Mouse (Mus musculus) cerebellum, postnatal 10 days (tissue): ENCODE results near the gene BC004004.

Experiments
- DNase-seq, 2 experiments: peaks; one replicate each; pipeline ENCODE4 v3.0.0; 2021; ENCODE audit warnings: mixed read lengths in 2 of 2

Gene BC004004

DNA sequence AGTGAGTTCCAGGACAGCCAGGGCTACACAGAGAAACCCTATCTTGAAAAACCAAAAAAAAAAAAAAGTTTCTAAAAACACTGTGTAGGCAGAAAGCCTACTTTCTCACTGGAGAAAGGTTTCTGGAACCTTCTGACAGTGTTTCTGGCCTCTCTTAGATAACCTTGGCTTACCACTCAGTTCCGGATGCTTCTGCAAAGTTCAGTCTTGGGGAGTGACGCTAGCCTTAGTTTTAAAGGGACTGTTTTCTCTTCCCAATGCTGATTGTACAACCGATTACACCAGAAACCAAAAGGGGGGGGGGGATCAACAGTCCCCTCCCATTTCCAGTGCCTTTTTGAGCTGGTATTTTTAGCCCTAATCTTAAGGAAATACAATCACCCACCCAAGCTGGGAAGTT is 55.0 kb downstream of the BC004004 start:
- no peak for DNase-seq

DNA sequence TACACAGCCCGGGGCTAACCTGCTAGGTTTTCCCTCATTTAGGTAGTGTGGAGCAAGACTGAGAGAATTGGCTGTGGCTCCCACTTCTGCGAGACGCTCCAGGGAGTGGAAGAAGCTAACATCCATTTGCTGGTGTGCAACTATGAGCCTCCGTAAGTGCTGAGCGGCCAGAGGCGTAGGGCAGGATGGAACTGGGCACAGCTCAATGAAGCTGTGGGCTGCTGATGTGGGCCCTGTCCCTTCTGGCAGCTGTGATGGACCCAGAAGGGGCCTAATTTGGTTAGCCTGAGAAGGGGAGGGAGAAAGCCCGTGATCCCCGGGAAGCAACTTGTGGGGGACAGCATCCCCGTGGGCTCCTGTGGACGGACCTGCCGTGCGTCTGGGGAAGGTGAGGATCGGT is 57.2 kb downstream of the BC004004 start:
- peak in 1 of 2 experiments; percentile 21 for DNase-seq

DNA sequence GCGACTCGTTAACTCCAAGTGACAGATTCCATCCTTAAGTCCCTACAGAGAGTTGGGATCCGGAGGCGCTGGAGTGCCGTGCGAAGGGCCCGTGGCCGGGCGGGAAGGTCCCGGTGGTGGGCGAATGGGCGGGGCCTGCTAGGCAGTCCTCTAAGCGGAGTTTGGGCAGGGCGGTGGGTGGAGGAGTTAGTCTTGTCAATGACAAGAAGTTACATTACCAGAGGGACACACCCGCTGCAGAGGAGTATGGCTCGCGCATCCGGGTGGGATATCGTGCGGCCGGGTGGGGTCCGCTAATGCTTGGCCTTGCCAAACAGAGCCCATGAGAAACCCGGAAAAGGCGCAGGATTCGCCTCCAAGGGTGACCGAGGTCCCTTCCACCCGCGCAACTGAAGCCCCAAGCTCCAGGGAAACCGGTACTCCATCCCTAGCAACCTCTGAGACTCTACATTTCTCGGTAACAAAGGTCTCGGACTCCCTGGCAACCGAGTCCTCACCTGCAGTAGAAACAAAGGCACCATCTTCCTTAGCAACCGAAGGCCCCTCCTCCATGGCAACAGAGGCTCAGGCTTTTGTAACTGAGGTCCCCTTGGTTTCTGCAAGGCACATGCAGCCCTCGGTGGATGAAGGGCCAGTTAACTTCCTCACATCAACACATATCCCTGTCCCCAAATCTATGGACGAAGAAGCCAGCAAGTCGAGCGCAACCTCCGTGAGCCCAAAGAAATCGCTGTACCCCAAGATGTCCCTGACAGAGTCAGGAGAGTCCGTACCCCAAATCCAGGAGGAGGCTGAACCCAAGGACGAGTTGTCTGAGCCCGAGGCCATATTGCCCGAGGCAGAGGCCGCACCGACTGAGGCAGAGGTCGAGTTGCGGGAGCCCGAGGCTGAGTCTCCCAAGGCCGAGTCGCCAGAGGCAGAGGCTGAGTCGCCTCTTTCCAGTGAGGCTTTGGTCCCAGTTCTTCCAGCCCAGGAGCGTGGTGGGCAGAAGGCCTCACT is 58.2 kb downstream of the BC004004 start:
- peak; percentile 59 to 62 for DNase-seq

DNA sequence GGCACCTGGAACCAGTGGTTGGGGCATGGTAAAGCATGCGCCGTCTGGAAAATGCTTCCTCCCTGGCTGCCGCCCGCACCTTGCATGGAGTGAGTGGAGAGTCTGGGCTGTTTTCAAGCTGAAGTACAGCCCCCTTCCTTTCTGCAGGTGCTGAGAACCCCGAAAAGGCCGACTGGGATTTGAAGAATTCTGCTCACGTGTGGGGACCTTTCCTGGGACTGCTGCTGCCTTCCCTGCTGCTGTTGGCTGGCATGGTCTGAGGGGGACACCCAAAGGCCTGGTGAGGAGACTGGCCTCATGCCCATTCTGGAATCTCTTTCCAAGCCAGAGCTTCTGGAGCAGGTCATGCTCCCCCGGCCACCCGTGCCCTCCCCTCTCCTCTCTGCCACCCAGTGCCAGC is 59.1 kb downstream of the BC004004 start:
- peak in 1 of 2 experiments; percentile 30 for DNase-seq

DNA sequence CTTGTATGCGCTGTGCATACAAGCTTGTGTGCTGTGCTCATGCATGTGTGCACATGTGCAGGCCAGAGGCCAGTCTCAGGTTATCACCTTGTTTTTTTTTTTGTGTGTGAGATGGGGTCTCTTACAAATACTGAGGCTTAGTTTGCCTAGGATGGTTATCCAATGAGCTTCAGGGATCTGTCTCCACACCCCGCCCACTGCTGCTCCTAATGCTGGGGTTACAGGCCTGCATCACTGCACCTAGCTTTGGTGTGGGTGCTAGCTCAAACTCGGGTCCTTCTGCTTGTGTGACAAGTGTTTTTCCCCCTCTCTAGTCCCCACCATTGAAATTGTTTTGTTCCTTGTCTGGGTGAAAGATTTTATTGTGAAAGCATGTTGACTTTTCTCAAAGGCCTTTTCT is 61.6 kb downstream of the BC004004 start:
- no peak for DNase-seq

DNA sequence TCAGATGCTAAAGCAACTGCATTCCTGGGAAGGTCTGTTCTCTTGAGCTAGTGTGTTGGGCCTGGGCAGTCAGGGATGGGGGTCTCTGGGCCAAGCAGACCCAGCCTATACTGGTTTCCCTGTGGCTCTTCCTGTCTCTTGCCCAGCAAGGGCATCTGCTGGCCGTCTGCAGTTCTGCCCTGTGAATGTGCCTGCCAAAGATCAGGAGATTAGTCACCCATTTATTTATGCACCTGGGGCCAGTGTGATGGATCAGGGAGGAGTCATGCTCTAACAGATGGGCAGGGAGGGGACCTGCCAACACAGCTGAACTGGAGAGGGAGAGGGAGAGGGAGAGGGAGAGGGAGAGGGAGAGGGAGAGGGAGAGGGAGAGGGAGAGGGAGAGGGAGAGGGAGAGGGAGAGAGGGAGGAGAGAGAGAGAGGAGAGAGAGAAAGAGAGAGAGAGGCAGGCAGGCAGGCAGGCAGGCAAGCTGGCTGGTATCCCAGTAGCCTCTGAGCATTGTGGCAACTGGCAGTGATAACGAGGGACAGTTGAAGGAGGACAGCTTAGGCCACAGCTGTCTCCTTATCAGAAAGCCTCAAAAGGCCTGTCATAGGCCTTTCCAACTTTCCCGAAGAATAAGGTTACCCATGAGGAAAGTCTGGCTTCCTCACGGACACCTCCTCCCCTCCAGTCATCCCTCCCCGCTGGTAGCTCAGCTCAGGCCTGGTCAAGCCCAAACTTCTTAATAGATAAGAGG is 62.3 kb downstream of the BC004004 start:
- DNase-seq: peak; percentile 82 to 85

DNA sequence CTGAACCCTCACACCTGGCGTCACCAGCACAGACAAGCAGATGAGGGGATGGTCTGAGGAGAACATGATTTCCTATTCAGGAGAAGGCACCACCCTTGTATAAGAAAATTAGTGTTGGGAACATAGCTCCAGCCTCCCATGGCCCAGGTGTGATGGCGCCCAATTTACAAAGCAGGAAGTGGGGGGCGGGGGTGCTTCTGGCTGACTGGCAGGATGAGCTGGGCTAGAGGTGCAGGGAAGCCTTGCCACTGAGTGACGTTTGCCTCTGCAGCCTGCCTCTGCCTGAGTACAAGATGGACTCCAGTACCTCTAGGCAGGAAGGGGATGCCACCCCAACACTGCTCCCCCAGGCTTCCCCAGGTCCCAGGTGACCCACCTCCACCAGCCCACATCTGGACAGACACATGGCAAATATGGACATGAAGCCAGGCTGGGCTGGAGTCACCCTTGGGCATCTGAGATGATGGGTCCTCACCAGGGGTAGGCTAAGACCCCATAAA is 63.6 kb downstream of the BC004004 start:
- no peak for DNase-seq

DNA sequence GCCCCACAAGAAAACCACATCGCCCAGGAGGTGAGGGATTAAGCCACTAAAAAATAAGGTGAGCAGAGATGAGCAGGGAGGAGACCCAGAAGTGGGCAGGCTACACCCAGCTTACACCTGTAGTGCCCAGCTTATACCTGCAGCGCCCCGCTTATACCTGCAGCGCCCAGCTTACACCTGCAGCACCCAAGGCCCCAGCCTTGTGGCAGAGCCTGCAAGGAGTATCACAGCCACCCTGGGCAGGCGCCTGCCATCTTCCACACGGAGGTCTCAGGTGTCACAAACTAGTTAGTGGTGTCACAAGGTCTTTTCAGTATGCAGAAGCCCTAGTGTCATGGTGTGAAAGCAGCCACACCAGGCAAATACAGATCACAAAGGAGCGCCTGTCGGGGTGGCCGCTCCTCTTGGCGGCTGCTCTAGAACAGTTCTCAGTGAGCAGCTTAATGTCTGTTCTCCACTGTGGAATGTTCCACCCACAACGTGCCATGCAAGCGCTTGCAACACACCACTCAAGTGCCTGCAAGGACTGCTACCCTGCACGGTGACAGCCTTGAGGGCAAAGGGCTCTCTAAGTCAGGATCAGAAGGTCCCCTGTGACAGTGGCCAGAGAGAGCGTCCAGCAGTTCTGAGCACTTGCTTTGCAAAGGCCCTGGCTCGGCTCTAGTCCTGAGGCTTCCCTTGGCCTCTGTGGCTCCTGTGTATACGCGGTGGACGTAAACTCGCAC is 67.8 kb downstream of the BC004004 start:
- no peak for DNase-seq

DNA sequence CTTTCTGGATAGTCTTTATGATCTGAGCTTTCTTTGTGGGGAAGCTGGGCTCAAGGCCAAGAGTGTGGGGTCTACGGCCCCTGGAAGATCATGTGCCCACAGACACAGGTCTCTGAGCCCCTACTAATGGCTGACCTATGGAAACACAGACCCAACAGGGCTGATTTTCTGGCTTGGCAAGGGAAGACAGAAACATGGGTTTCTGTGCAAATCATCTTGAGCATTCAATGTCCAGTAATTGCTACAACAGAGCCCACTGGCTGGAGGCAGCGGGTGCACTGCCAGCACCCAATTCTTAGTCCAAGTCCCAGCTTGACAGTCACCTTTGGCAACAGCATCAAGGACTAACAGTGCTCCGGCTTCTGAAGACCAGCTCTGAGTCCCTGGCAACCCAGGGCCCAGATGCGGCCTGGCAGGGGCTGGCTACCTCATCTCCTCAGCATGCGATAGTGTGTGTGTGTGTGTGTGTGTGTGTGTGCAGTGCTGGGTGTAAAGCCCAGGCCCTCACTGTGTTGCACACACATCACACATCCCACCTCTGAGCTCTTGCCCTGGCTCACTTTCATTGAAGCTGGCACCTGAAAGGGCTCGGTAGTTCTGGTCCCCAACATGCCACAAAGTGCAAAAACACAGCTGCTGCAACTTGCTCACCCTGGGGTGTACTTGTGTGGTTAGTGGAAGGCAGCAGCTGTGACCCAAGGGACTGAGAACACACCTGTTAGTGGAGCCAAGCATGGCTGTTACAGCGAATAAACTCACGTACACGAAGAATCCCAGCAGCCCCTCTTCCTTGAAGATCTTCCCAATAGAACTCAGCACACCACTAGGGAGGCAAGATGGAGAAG is 69.6 kb downstream of the BC004004 start:
- DNase-seq: peak; percentile 64 to 78

DNA sequence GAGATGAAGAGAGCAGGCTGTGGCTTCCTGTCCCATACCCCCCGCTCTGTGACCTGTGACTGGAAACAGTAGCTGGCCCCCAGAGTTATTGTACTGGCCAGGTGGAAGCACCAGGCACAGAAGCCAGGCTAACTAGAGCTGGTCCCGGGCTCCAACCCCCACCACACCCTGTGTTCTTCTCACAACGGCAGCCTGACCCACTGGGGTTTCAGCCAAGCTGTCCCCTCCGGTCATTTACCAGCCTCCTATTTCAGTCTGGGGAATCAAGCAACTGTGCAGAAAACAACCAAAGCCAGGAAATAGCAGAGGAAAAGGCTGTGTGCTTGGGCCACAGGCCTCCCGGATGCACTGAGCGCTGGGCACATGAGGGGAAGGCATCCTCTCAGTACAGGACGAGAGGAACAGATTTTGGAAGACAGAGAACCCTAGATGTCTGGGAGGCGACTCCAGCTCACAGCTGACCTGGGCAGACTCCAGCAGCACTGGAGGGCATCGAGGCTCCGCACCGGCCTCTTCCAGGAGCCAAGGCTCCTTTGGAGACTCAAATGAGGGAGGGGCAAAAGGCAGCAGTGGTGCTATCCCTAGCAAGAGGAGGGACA is 70.7 kb downstream of the BC004004 start:
- peak; percentile 70 to 71 for DNase-seq

DNA sequence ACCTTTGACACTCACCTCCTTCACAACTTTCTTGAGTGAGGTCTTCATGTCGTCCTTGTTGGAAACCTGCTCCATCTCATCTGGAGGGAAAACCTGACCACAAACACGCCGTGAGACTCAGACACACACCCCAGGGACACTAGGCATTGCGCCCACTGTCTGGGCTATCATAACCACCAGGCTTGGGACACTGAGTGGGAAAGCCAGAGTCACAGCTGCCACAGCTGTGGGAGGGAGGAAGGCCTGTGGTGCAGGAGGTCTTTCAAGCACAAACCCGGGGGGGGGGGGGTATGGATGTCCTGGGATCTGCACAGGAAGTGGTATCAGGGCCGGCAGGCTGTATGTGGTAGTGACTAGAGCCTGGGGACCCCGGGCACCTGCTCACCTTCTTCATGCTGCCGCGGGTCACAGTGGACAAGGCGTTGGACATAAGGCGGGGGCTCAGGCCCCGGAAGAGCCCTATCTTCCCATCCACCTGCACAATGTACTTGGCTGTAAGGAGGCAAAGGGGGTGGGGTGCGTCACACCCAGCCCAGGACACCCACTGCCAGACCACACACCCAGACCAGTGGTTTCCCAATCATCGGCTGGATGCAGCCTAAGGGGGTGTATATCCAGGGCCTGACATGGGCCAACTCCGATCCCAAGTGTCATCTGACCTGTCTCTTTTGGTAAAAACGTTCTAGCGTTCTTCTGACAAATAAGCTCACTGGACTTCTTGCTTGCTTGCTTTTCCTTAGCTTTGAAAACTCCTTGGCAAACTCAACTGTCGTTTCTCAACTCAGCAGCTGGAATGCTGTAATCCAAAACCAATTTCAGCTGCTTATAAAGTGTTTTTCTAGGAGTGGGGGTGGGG is 72.0 kb downstream of the BC004004 start:
- no peak for DNase-seq

DNA sequence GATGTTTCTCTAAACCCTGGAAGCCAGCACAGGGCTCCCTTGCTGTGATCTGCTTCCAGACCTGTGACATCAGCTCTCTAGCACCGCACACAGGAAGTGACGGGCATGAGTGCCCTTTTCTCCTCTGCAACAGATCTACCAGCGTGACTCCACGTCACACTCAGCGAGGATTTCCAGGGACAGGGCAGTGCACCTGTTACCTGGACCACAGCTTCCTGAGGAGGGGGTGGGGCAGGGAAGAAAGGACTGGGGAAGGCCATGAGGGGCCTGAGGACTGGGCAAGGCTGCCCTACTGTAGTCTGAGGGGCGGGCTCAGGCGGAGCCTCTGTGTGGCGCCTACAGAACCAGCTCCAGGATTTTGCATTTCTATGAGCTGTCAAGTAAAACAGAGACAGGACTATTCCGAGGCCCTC is 73.0 kb downstream of the BC004004 start:
- peak in 1 of 2 experiments; percentile 53 for DNase-seq

DNA sequence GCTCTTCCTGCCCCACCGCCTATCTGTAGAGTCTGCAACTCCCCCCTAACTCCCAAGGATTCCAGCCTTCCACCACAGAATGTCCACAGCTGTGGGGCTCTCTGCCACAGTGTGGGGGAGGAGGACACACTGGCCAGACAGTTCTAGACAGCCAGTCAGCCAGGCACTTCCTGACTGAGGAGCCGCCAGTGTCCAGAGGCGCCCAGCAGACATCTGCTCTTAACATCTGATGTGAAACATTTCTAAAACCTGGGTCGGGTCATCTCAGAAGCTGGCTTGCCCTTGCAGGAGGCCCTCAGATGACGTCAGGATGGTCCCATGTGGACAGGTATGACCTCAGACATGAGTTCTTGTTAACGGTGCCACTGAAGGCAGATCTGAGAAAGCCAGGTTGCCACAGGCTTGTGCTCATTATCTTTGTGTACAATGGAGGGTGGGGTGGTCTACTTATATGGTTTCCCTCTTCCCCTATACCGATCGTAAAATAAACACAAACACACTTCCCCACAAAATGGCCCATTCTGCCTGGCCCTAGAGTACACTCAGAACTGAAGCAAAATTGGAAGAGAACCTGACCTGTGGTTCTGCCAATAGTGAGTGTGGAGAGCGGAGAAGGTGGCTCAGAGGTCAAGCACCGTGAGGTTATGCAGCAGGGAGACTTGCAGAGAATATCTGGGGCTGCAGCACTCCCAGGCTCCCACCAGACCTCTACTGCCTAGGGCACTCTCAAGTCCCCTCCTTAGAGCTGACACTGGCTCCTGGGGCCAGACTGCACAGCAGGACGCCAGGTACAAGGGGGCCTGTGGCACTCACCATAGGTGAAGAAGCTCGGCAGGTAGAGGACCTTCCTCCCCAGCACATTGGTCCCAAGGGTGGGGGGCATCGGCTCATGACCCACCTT is 73.7 kb downstream of the BC004004 start:
- peak; percentile 25 to 35 for DNase-seq

DNA sequence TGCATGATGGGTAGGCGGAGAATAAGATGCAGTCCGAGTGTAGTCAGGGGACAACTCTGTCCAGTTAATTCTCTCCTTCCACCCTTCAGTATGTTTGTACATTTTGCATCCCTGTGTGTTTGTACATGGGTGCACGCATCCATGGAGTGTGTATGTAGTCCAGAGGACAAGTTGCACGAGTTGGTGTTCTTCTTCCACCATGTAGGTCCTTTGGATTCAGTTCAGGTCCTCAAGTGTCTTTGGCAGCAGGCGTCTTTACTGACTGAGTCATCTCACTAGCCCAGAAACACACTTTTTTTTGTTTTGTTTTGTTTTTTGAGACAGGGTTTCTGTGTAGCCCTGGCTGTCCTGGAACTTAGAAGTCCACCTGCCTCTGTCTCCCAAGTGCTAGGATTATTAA is 74.7 kb downstream of the BC004004 start:
- no peak for DNase-seq

DNA sequence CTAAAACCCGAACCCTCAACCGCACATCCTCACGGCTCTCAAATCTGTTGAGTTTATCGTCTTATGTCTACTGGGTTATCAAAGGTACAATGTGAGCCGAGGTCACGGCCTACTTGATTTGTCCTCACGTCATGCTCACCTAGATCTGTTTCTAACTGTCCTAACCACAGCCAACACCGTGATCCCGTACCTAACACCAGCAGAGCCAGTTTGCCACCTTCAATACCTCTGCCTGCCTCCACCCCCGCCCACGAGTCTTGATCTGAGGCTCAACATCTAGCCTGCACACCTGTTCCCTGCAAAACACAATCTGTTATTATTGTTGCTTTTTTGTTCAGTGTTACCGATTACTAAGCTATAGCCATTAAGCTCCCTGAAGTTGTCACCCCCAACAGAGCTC is 76.7 kb downstream of the BC004004 start:
- peak; percentile 9 to 10 for DNase-seq

DNA sequence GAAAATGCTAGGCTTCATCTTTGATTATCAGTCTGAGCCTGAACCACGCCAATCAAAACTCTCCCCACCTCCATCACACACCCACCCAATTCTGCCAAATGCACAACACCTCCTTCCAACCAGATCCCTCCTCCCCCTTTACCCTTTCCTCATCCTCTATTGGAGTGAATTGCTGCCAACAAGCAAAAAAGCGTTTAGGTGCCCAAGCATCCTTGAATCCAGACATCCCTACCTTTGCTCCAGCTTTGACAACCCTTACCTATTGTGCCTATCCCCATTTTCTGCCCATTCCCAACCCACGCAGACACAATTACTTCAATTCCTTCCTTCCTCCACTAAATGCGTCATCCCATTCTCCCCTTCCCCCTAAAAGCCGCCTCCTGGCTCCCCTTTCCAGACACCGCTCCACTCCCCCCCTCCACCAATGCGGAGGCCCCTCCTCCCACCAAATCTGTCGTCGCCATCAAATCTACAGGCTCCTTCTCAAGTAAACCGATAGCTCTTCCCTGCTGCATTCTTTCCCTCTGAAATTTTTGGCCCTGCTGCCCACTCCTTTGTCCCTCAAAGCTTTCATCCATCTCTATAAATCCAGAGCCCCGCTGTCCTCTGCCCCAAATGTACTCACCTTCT is 78.0 kb downstream of the BC004004 start:
- peak; percentile 80 to 81 for DNase-seq

DNA sequence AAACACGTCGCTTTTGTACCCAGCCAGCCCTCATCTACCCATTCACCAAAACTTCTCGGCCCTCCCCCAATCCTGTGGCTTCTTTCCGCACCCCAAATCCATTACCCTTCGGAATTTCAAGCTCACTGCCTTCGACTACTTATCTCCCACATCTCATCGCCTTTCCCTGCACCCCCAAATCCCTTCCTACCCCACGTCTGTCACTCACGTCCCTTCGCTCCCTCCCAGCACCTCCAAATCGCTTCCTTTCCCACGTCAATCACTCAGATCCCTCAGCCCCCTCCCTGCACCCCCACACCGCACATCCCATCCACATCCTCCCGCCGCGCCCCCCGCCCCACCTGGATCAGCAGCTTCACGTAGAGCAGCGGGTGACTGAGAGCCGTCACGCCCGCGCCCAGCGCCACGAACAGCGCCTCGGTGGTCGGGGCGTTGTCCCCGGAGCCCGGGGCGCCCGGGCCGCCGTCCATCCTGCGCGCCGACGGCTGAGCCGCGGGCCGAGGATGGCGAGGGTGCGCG is 78.6 kb downstream of the BC004004 start:
- DNase-seq: peak; percentile 74 to 77

DNA sequence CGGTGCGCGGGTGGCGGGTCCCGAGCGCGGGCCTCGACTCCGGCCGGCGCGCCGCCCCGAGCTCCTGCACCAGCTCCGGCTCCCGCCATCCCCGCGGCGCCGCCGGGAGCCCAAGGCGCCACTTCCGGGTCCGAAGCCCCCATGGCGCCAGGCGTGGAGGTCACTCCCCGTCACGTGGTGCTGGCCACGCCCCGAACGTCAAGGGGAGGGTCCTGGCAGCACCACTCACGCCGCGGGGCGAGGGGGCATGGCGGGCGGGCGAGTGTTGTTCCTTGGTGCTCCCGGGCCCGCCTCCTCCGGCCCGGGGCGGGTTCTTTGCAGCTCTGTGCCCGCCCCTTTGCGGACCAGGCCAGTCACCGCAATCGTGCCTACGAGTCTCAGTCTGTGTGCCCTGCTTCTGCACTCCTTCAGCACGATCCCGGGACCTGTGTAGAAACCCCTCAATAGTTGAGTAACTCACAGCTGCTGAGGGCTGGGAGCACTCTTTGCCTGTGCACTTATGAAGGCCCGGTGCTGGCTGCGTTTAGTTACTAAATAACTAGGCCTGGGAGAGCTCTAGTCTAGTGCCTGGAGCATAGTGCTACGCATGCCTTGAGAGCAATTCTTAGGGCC is 79.2 kb downstream of the BC004004 start, which contains the start of gene Mtch1:
TSS of gene Mtch1 (minus strand) at position 290 of the 612 bp plus-strand sequence.
- DNase-seq: peak; percentile 99 to 100
